Mouse (Mus musculus) kidney, adult 10 weeks (tissue): ENCODE results near the gene Cldn5. TPM values are rescaled to one million over a fixed set of nuclear protein-coding genes. Genes with fewer than 3 reads are reported as not detected.

Source experiments
- polyA plus RNA-seq: library from polyadenylated mRNA; stranded (reverse); fragments of 350-450 nt; fragmentation: Illumina TruSeq; extraction: RNeasy Lipid Tissue Mini Kit (QIAGEN cat#74804); gene quantifications from one replicate; pipeline ENCODE4 v1.2.3, GENCODE M21; 2014; ENCODE audit warnings: low read depth, low replicate concordance

Cldn5 gene
- polyA plus RNA-seq: not detected

GRCm38 (mm10) chr16:18776556-18777100 lies at the start of gene Cldn5:
TSS of gene Cldn5 (plus strand) at chr16:18776847.

GRCm38 (mm10) chr16:18811468-18812384 lies 35.1 kb downstream of the Cldn5 start, which contains the start of the genes Ufd1 and Cdc45:
TSS of gene Ufd1 (plus strand) at chr16:18811779.
TSS of gene Cdc45 (minus strand) at chr16:18811987.

Other genes starting within 250 kb of the Cldn5 start
- gene Tbx1, start 186.2 kb upstream of the Cldn5 start, polyA plus RNA-seq: not detected
- gene Gp1bb, start 154.4 kb upstream of the Cldn5 start, polyA plus RNA-seq: not detected
- not detected for gene Gm49601, start 150.4 kb upstream of the Cldn5 start, polyA plus RNA-seq
- not detected for gene Sept5, start 146.9 kb upstream of the Cldn5 start, polyA plus RNA-seq
- gene Ufd1, start 34.9 kb downstream of the Cldn5 start, polyA plus RNA-seq: 60.8 TPM
- gene Cdc45, start 35.1 kb downstream of the Cldn5 start, polyA plus RNA-seq: 1.1 TPM
- 7.0 TPM for gene 2510002D24Rik, start 59.7 kb downstream of the Cldn5 start, polyA plus RNA-seq
- gene Gm28539, start 59.7 kb downstream of the Cldn5 start, polyA plus RNA-seq: not detected
- gene Mrpl40, start 100.0 kb downstream of the Cldn5 start, polyA plus RNA-seq: 78.5 TPM
- gene Hira, start 100.2 kb downstream of the Cldn5 start, polyA plus RNA-seq: 15.0 TPM